Mouse (Mus musculus): ENCODE measurements around the gene Clk2.

- TF ChIP-seq CEBPB (IDR thresholded peaks at IDR 0.05; ENCODE audit: insufficient read depth, poor library complexity, severe bottlenecking) (no peak), POLR2A (IDR thresholded peaks at IDR 0.05; ENCODE audit: insufficient read length, low read depth) (no peak)
Observed at GRCm38 (mm10) chr3:89210731-89211130, 46.1 kb downstream of the Clk2 start.

Measured in myocyte (in vitro differentiated cells).